Mouse (Mus musculus): ENCODE measurements around the gene Rapgef3.

GRCm38 (mm10) chr15:97728804-97729203, 39.0 kb downstream of the Rapgef3 start:
- TF ChIP-seq CTCF (IDR thresholded peaks at IDR 0.05; ENCODE audit: insufficient read depth, low read depth, low read length) (no peak), POLR2A (IDR thresholded peaks at IDR 0.05; ENCODE audit: insufficient read depth, low read depth, low read length) (no peak)
